Mouse (Mus musculus) layer of hippocampus, adult 18-20 months (tissue): ENCODE results near the gene 1700016H13Rik. TPM values are rescaled to one million over a fixed set of nuclear protein-coding genes. Genes with fewer than 3 reads are reported as not detected.
A peak's percentile ranks its signal among the peaks of the same experiment; 100 is the strongest.

Experiments used
- DNase-seq, 2 experiments: peaks; one replicate each; pipeline ENCODE4 v3.0.0; 2022; ENCODE audit warnings: low spot score in 2 of 2
- long read RNA-seq: library from polyadenylated mRNA; stranded (forward); transcript quantifications from one replicate; pipeline ENCODE4 v2.0.0, GENCODE M21; 2021
- total RNA-seq, 2 experiments: library from RNA; stranded (reverse); gene quantifications; 2 replicates each; pipeline ENCODE4 v1.2.3; 2021

The 1700016H13Rik gene
- not detected for total RNA-seq
- long read RNA-seq, result 0 reads

GRCm38 (mm10) chr5:103655346-103656118 lies at the start of gene 1700016H13Rik:
Gene 1700016H13Rik, minus strand, starts transcription at chr5:103656010.
- DNase-seq, result peak in 1 of 2 experiments; percentile 66

- DNase-seq, result no peak
Measured at GRCm38 (mm10) chr5:103705331-103705730, 49.5 kb upstream of the 1700016H13Rik start.

GRCm38 (mm10) chr5:103702527-103702926 lies 46.7 kb upstream of the 1700016H13Rik start:
- DNase-seq, result no peak

- DNase-seq, result no peak
Measured at GRCm38 (mm10) chr5:103701466-103701865, 45.7 kb upstream of the 1700016H13Rik start.

- DNase-seq, result no peak
Measured at GRCm38 (mm10) chr5:103700661-103701060, 44.9 kb upstream of the 1700016H13Rik start.

GRCm38 (mm10) chr5:103699537-103699936 lies 43.7 kb upstream of the 1700016H13Rik start:
- DNase-seq, result no peak

GRCm38 (mm10) chr5:103698577-103698976 lies 42.8 kb upstream of the 1700016H13Rik start:
- DNase-seq, result no peak

- no peak for DNase-seq
Measured at GRCm38 (mm10) chr5:103697875-103698491, 42.2 kb upstream of the 1700016H13Rik start.

GRCm38 (mm10) chr5:103694094-103694493 lies 38.3 kb upstream of the 1700016H13Rik start:
- DNase-seq, result no peak

- DNase-seq, result no peak
Measured at GRCm38 (mm10) chr5:103693041-103693641, 37.3 kb upstream of the 1700016H13Rik start.

GRCm38 (mm10) chr5:103692531-103693040 lies 36.8 kb upstream of the 1700016H13Rik start:
- DNase-seq, result no peak

GRCm38 (mm10) chr5:103691624-103692530 lies 36.1 kb upstream of the 1700016H13Rik start, which contains the start of gene Aff1:
Gene Aff1, plus strand, starts transcription at chr5:103692374.
- DNase-seq, result peak; percentile 21 to 76

- no peak for DNase-seq
Measured at GRCm38 (mm10) chr5:103691171-103691570, 35.4 kb upstream of the 1700016H13Rik start.

- DNase-seq, result no peak
Measured at GRCm38 (mm10) chr5:103690190-103690589, 34.4 kb upstream of the 1700016H13Rik start.

- DNase-seq, result no peak
Measured at GRCm38 (mm10) chr5:103689645-103690044, 33.8 kb upstream of the 1700016H13Rik start.

GRCm38 (mm10) chr5:103681824-103682223 lies 26.0 kb upstream of the 1700016H13Rik start:
- DNase-seq, result no peak

GRCm38 (mm10) chr5:103680381-103680780 lies 24.6 kb upstream of the 1700016H13Rik start:
- DNase-seq, result peak; percentile 60 to 79

- no peak for DNase-seq
Measured at GRCm38 (mm10) chr5:103678974-103679373, 23.2 kb upstream of the 1700016H13Rik start.

GRCm38 (mm10) chr5:103677894-103678293 lies 22.1 kb upstream of the 1700016H13Rik start:
- DNase-seq, result no peak

- DNase-seq, result no peak
Measured at GRCm38 (mm10) chr5:103676289-103676881, 20.6 kb upstream of the 1700016H13Rik start.
